Mouse (Mus musculus) neural tube, embryonic 12.5 days (tissue): Measurements from ENCODE around the gene Dclk1. TPM values are rescaled to one million over a fixed set of nuclear protein-coding genes. Genes with fewer than 3 reads are reported as not detected.

Source experiments
- ATAC-seq: fragments of 200-750 bp; cut with Nextera tagmentation; 2 replicates; pipeline ENCODE4 v1.8.0; 2017; ENCODE audit warnings: low read depth, mild to moderate bottlenecking, moderate TSS enrichment, moderate library complexity; ENCODE audit not compliant: low FRiP score
- H3K27ac ChIP-seq: fragments of 300-500 bp; sonication (generic); 2 replicates; pipeline ENCODE4 v1.5.1; 2016
- H3K27me3 ChIP-seq: fragments of 300-500 bp; sonication (generic); replicated peaks from 2 replicates; pipeline ENCODE4 v1.6.1; 2016; ENCODE audit warnings: mild to moderate bottlenecking
- H3K36me3 ChIP-seq: fragments of 300-500 bp; sonication (generic); 2 replicates; pipeline ENCODE4 v1.6.1; 2016; ENCODE audit warnings: mild to moderate bottlenecking
- H3K4me1 ChIP-seq: fragments of 300-500 bp; sonication (generic); 2 replicates; pipeline ENCODE4 v1.6.1; 2016
- H3K4me2 ChIP-seq: fragments of 300-500 bp; sonication (generic); replicated peaks from 2 replicates; pipeline ENCODE4 v1.6.1; 2016; ENCODE audit warnings: mild to moderate bottlenecking
- H3K4me3 ChIP-seq: fragments of 300-500 bp; sonication (generic); 2 replicates; pipeline ENCODE4 v1.5.1; 2016
- H3K9ac ChIP-seq: fragments of 300-500 bp; sonication (generic); 2 replicates; pipeline ENCODE4 v1.6.1; 2016; ENCODE audit warnings: mild to moderate bottlenecking
- H3K9me3 ChIP-seq: fragments of 300-500 bp; sonication (generic); 2 replicates; pipeline ENCODE4 v1.6.1; 2016; ENCODE audit warnings: mild to moderate bottlenecking
- WGBS: fragments of 180-500 bp; shearing (Covaris S2); methylation state at CpG from one replicate; pipeline ENCODE4 v1.1.7; 2016; 5-methylcytosine and 5-hydroxymethylcytosine counted together
- polyA plus RNA-seq: library from polyadenylated mRNA; unstranded; fragments of >200 nt; fragmentation: Nextera tagmentation; extraction: Ambion mirVana; gene quantifications from 2 replicates; pipeline ENCODE4 v1.2.1, GENCODE M21; 2016

Gene Dclk1
- polyA plus RNA-seq, 1 experiment from 2014 or later, result 171 TPM

GRCm38 (mm10) chr3:55305653-55306052 lies 63.5 kb downstream of the Dclk1 start:
- Histone ChIP-seq H3K36me3 (0 out of 2 replicates have a peak, but pooled peaks cover 2% of the 10 kb centered on the region), H3K4me2 (no peak overlapping the region), H3K27ac (no peak overlapping the region; the same call in 1 of the 2 replicates), H3K4me3 (no peak overlapping the region), H3K9ac (no peak overlapping the region), H3K27me3 (no peaks in the 10 kb centered on the region), H3K9me3 (no peaks in the 10 kb centered on the region), H3K4me1 (peaks cover 2% of the 10 kb centered on the region; the same call in 1 of the 2 replicates)
- no peak for ATAC-seq

GRCm38 (mm10) chr3:55307553-55308177 lies 65.5 kb downstream of the Dclk1 start:
- no peak for ATAC-seq
- H3K27ac ChIP-seq, result no peak overlapping the region
- WGBS, result 69% methylated on average over 7 of the region's 7 CpGs

GRCm38 (mm10) chr3:55309961-55310360 lies 67.8 kb downstream of the Dclk1 start:
- Histone ChIP-seq H3K27me3 (no peaks in the 10 kb centered on the region), H3K4me1 (peaks cover 2% of the 10 kb centered on the region; the same call in 1 of the 2 replicates), H3K36me3 (no peaks in the 10 kb centered on the region), H3K4me3 (no peak overlapping the region), H3K9ac (no peak overlapping the region), H3K27ac (no peak overlapping the region), H3K4me2 (no peak overlapping the region), H3K9me3 (no peaks in the 10 kb centered on the region)
- no peak for ATAC-seq
- 79% methylated on average over 8 of the region's 8 CpGs for WGBS

More at GRCm38 (mm10) chr3:55307553-55308177, 65.5 kb downstream of the Dclk1 start:
- Histone ChIP-seq H3K36me3 (no peaks in the 10 kb centered on the region), H3K27me3 (no peaks in the 10 kb centered on the region), H3K4me3 (no peak overlapping the region), H3K4me1 (peaks cover 2% of the 10 kb centered on the region; the same call in 1 of the 2 replicates), H3K9me3 (no peaks in the 10 kb centered on the region), H3K9ac (no peak overlapping the region), H3K4me2 (no peak overlapping the region)

GRCm38 (mm10) chr3:55315827-55316226 lies 73.7 kb downstream of the Dclk1 start:
- Histone ChIP-seq H3K4me2 (no peak overlapping the region), H3K4me3 (no peak overlapping the region), H3K27me3 (no peaks in the 10 kb centered on the region), H3K4me1 (no peaks in the 10 kb centered on the region), H3K9me3 (no peaks in the 10 kb centered on the region), H3K27ac (no peak overlapping the region), H3K9ac (no peak overlapping the region), H3K36me3 (no peaks in the 10 kb centered on the region)
- 87% methylated on average over 8 of the region's 8 CpGs for WGBS
- no peak for ATAC-seq

- Histone ChIP-seq H3K9ac (no peak overlapping the region), H3K9me3 (no peaks in the 10 kb centered on the region), H3K27ac (no peak overlapping the region), H3K4me2 (no peak overlapping the region), H3K4me3 (no peak overlapping the region), H3K4me1 (no peaks in the 10 kb centered on the region), H3K36me3 (no peaks in the 10 kb centered on the region), H3K27me3 (no peaks in the 10 kb centered on the region)
- WGBS, result 85% methylated on average over 1 of the region's 1 CpGs
- no peak for ATAC-seq
Measured at GRCm38 (mm10) chr3:55318021-55318420, 75.9 kb downstream of the Dclk1 start.

GRCm38 (mm10) chr3:55320572-55320971 lies 78.4 kb downstream of the Dclk1 start:
- Histone ChIP-seq H3K4me2 (no peak overlapping the region), H3K9me3 (no peaks in the 10 kb centered on the region), H3K9ac (no peak overlapping the region), H3K36me3 (0 out of 2 replicates have a peak, but pooled peaks cover 3% of the 10 kb centered on the region), H3K27ac (no peak overlapping the region), H3K27me3 (no peaks in the 10 kb centered on the region), H3K4me3 (no peak overlapping the region), H3K4me1 (no peaks in the 10 kb centered on the region)
- WGBS, result 88% methylated on average over 3 of the region's 3 CpGs
- no peak for ATAC-seq

GRCm38 (mm10) chr3:55324029-55324428 lies 81.9 kb downstream of the Dclk1 start:
- no peak for ATAC-seq
- H3K9ac ChIP-seq, result no peak overlapping the region
- H3K9me3 ChIP-seq, result no peaks in the 10 kb centered on the region
- H3K4me3 ChIP-seq, result no peak overlapping the region
- H3K4me1 ChIP-seq, result no peaks in the 10 kb centered on the region
- 0 out of 2 replicates have a peak, but pooled peaks cover 3% of the 10 kb centered on the region for H3K36me3 ChIP-seq
- H3K27me3 ChIP-seq, result no peaks in the 10 kb centered on the region
- H3K4me2 ChIP-seq, result no peak overlapping the region
- WGBS, result 55% methylated on average over 1 of the region's 1 CpGs
- no peak overlapping the region for H3K27ac ChIP-seq

- ATAC-seq, result no peak
- Histone ChIP-seq H3K4me1 (no peaks in the 10 kb centered on the region), H3K36me3 (peaks cover 7% of the 10 kb centered on the region; the same call in 1 of the 2 replicates), H3K4me3 (no peak overlapping the region), H3K9ac (no peak overlapping the region), H3K27ac (no peak overlapping the region), H3K27me3 (no peaks in the 10 kb centered on the region), H3K9me3 (no peaks in the 10 kb centered on the region), H3K4me2 (no peak overlapping the region)
- 89% methylated on average over 4 of the region's 4 CpGs for whole genome bisulfite sequencing
Measured at GRCm38 (mm10) chr3:55330496-55330895, 88.3 kb downstream of the Dclk1 start.

- H3K27ac ChIP-seq, result no peak overlapping the region
- no peak overlapping the region for H3K4me3 ChIP-seq
- H3K4me2 ChIP-seq, result no peak overlapping the region
- no peaks in the 10 kb centered on the region for H3K9me3 ChIP-seq
- H3K9ac ChIP-seq, result no peak overlapping the region
- no peaks in the 10 kb centered on the region for H3K27me3 ChIP-seq
- no peak for ATAC-seq
- no peaks in the 10 kb centered on the region for H3K4me1 ChIP-seq
- H3K36me3 ChIP-seq, result peaks cover 7% of the 10 kb centered on the region; the same call in 1 of the 2 replicates
Measured at GRCm38 (mm10) chr3:55331694-55332093, 89.5 kb downstream of the Dclk1 start.

GRCm38 (mm10) chr3:55333511-55333910 lies 91.3 kb downstream of the Dclk1 start:
- no peaks in the 10 kb centered on the region for H3K27me3 ChIP-seq
- H3K36me3 ChIP-seq, result peaks cover 7% of the 10 kb centered on the region; the same call in 1 of the 2 replicates
- H3K9me3 ChIP-seq, result no peaks in the 10 kb centered on the region
- no peak overlapping the region for H3K4me2 ChIP-seq
- H3K4me1 ChIP-seq, result no peaks in the 10 kb centered on the region
- WGBS, result 86% methylated on average over 3 of the region's 3 CpGs
- H3K4me3 ChIP-seq, result no peak overlapping the region
- no peak overlapping the region for H3K27ac ChIP-seq
- ATAC-seq, result no peak
- H3K9ac ChIP-seq, result no peak overlapping the region

GRCm38 (mm10) chr3:55336895-55337294 lies 94.7 kb downstream of the Dclk1 start:
- Histone ChIP-seq H3K9ac (no peak overlapping the region), H3K27ac (no peak overlapping the region), H3K36me3 (peaks cover 5% of the 10 kb centered on the region; the same call in 1 of the 2 replicates), H3K9me3 (no peaks in the 10 kb centered on the region), H3K4me3 (no peak overlapping the region), H3K27me3 (no peaks in the 10 kb centered on the region), H3K4me1 (peaks cover 4% of the 10 kb centered on the region; the same call in 1 of the 2 replicates), H3K4me2 (no peak overlapping the region)
- WGBS, result 60% methylated on average over 11 of the region's 11 CpGs
- ATAC-seq, result no peak

GRCm38 (mm10) chr3:55337671-55338070 lies 95.5 kb downstream of the Dclk1 start:
- Histone ChIP-seq H3K4me1 (peaks cover 4% of the 10 kb centered on the region; the same call in 1 of the 2 replicates), H3K27me3 (no peaks in the 10 kb centered on the region), H3K4me3 (no peak overlapping the region), H3K27ac (no peak overlapping the region), H3K36me3 (no peaks in the 10 kb centered on the region), H3K4me2 (no peak overlapping the region), H3K9me3 (no peaks in the 10 kb centered on the region), H3K9ac (no peak overlapping the region)
- ATAC-seq, result no peak
- 90% methylated on average over 7 of the region's 7 CpGs for WGBS

GRCm38 (mm10) chr3:55342445-55342844 lies 100.3 kb downstream of the Dclk1 start:
- Histone ChIP-seq H3K27me3 (no peaks in the 10 kb centered on the region), H3K4me1 (peaks cover 19% of the 10 kb centered on the region), H3K9me3 (no peaks in the 10 kb centered on the region), H3K4me3 (no peak overlapping the region), H3K4me2 (no peak overlapping the region), H3K9ac (no peak overlapping the region), H3K36me3 (no peaks in the 10 kb centered on the region), H3K27ac (no peak overlapping the region)
- WGBS, result 90% methylated on average over 4 of the region's 4 CpGs
- ATAC-seq, result no peak
